Mouse (Mus musculus): ENCODE results near the gene Pde5a. TPM values are rescaled to one million over a fixed set of nuclear protein-coding genes. Genes with fewer than 3 reads are reported as not detected.

Pde5a gene
- total RNA-seq, 2 experiments from 2014 or later = 2.3 to 3.0 TPM

GRCm38 (mm10) chr3:122855149-122855548, 126.4 kb downstream of the Pde5a start:
- no peak for DNase-seq

DNA sequence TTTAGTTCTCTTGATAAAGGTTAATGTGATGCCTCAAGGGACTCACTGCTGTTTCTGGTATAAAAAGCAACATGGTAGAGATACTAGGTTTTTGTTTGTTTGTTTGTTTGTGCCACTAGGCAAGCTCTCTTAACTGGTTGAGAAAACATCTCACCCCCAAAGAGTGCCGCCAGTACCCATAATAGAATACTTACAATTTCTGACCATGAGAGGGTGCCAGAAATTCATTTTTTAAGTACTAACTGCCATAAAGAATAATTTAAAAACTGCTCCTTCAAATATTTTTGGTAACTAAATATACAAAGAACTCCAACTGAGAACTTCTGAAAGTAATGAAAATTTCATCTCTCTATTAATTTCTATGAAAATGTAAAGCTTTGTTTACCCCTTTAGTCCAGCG, 131.1 kb downstream of the Pde5a start:
- no peak for DNase-seq

GRCm38 (mm10) chr3:122860573-122861498, 132.1 kb downstream of the Pde5a start:
- DNase-seq = no peak

DNA sequence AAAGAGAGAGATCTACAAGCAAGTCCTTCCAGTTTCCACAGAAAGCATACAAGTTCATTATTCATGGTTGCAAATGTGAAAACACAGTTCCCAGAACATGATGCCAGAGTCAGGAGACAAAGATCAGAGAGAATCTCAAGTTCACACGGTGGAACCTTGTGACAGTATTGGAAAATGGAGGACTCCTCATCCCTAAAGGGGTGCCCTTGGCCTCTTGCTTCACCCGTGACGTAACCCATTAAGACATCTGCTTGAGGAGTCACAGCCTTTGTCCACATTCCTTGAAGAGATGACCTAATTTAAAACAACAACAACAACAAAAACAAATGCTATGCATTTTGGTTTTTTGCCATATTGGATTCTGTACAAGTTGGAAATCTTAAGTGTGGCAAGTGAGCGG, 136.3 kb downstream of the Pde5a start:
- DNase-seq = no peak

DNA sequence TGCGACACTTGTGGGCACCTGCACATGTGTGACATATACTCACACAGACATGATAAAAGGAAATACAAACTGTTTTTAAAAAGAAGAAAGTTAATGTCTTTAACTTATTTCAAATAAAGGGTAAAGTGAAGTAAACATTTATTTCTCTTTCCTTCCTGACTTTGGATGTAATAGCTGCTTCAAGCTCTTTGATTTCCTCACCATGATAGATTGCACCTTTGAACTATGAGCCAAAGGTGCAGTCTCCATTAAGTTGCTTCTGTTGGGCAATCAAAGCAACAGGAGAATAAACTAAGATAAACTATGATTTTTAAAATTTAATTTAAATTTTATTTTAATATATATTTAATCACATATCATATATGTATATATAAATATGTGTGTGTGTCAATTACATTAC, 139.5 kb downstream of the Pde5a start:
- no peak for DNase-seq

- DNase-seq = no peak
Measured at GRCm38 (mm10) chr3:122871596-122871995, 142.8 kb downstream of the Pde5a start.

DNA sequence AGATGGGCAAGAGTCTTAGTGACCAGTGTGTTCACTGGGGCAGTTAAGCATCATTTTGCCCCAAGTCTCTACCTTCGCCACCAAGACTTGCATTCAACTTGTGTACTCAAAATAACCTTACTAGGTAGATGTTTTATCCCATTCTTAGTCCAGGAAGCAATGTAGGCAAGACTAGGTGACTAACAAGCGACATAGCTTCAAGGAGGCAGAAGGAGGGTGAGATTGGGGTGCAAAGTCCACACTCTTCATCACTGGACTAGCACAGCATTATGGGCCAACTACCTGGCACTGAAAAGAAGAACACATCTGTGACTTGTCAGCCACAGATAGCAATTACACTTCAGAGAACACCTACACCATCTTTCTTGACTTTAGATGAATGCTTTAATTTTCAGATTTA, 148.1 kb downstream of the Pde5a start:
- no peak for DNase-seq

GRCm38 (mm10) chr3:122877543-122877942, 148.8 kb downstream of the Pde5a start:
- no peak for DNase-seq

- no peak for DNase-seq
Measured at GRCm38 (mm10) chr3:122878705-122879315, 150.1 kb downstream of the Pde5a start.

DNA sequence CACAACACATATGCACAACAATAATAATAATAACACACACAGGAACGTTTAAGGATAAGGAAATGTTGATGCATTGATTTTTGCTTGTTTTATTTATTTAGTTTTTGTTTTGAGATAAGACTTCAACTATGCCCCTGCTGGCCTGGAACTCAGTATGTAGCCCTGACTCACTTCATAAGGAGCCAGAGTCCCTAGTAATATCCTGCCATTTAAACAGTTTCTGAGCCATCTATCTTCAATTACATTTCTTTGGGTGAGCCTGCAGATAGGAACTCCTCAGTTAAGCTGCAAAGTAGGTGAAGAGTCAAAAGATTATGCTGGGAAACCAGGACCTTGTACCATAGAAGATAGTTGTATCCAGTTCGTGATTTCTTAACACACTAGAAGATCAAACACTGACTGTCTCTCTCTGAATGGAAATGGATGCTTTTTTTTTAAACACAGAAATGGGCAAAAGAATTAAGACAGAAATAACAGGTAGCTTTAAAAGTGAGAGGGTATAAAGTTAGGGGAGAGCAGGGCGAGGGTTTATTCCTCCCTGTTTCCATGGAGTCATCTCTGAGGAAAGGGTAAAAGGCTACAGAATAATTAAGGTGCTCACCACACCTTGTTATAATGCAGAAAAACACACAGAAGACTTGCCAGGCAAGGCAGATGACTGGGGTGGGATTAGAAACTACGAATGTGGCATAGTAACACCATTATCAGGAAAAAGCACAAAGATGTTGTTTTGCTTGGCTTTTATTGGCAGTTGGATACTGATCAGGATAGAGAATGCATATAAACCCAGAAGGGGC, 159.0 kb downstream of the Pde5a start:
- DNase-seq = no peak

- no peak for DNase-seq
Measured at GRCm38 (mm10) chr3:122888371-122888819, 159.6 kb downstream of the Pde5a start.

GRCm38 (mm10) chr3:122894772-122895171, 166.0 kb downstream of the Pde5a start, which contains the start of gene Fabp2:
TSS of gene Fabp2 (plus strand) at chr3:122895072.
- DNase-seq = no peak

DNA sequence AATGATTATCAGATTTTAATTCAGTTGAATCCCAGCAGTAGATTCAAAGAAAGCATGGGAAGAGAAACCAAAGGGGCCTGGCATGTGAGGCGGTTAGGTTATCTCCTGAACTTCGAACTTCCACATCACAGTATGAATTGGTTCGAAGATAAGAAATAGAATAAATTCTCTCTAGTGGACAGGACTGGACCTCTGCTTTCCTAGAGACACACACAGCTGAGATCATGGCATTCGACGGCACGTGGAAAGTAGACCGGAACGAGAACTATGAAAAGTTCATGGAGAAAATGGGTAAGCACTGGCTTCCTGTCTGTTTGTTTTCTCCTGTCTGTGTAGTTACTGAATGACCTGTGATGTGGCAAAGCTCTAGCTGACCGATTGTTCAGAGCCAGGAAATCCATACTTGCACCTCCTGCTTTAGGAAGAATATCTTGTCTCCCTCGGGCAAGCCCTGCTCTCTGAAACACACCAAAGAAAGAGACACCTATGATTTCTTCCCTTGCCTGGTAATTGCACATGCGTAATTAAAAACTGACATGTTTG, 166.5 kb downstream of the Pde5a start:
- no peak for DNase-seq

DNA sequence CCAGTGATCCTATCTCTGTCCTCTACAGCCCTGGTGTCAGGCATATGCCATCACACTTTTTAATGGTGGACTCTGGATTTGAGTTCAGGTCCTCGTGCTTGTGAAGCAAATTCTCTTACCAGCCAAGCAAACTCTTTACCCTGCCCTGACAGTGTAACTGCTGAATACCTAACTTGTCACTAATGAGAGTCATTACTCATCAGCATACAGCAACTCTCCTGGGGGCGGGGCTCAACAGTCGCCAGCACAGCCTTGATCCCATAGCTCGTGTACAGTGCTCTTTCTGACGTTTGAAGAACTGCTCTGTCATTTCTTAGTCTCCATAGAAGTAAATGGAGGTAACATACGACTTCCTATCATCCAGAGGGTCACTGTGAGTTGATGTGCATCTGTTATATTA, 169.5 kb downstream of the Pde5a start:
- no peak for DNase-seq

DNA sequence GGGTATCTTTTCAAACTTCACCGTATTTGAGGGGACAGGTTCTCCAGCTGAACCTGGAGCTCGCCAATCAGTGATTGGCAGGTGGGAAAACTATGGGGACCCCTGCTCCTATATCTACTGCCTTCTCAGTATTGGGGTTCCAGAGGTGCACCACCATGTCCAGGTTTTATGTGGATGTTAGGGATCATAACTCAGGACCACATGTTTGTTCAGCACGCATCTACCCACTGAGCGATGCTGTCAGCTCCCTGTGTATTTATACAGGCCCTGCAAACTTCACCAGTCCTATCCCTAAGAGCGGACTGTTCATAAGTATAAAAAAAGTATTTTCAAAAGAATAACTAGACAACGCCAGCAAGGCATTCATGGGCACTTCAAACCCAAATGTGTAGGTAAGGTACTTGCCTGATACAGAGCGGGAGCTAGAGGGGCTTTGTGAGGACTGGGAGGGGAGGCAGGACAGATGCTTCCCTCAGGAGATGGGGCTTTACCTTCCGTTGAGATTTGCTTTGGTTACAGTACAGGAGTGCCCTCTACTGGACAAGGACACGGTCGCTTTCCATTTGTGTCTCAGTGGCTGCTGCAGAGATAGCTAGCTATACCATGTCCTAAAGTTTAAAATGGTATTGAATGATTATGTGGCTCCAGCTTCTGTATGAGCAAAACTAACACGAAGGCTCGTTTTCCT, 175.1 kb downstream of the Pde5a start:
- no peak for DNase-seq

- no peak for DNase-seq
Measured at GRCm38 (mm10) chr3:122907841-122908240, 179.1 kb downstream of the Pde5a start.

Other genes starting within 250 kb of the Pde5a start
- 1 to 10 TPM; 5.3 to 5.5 TPM for gene Fnbp1l, start 109.2 kb upstream of the Pde5a start, total RNA-seq (2021)
- not detected for gene Fabp2, start 166.1 kb downstream of the Pde5a start, total RNA-seq (2021)
- gene Gm10959, start 190.4 kb downstream of the Pde5a start, total RNA-seq (2021) = not detected
- 10 to 100 TPM; 25.2 to 28.3 TPM for gene 1810037I17Rik, start 195.3 kb downstream of the Pde5a start, total RNA-seq (2021)